Mouse (Mus musculus) neural tube, embryonic 12.5 days (tissue): ENCODE data around the gene Dclk1. TPM values are rescaled to one million over a fixed set of nuclear protein-coding genes. Genes with fewer than 3 reads are reported as not detected.

Experiments
- ATAC-seq: fragments of 200-750 bp; cut with Nextera tagmentation; 2 replicates; pipeline ENCODE4 v1.8.0; 2017; ENCODE audit warnings: low read depth, mild to moderate bottlenecking, moderate TSS enrichment, moderate library complexity; ENCODE audit not compliant: low FRiP score
- H3K27ac ChIP-seq: fragments of 300-500 bp; sonication (generic); 2 replicates; pipeline ENCODE4 v1.5.1; 2016
- H3K27me3 ChIP-seq: fragments of 300-500 bp; sonication (generic); replicated peaks from 2 replicates; pipeline ENCODE4 v1.6.1; 2016; ENCODE audit warnings: mild to moderate bottlenecking
- H3K36me3 ChIP-seq: fragments of 300-500 bp; sonication (generic); 2 replicates; pipeline ENCODE4 v1.6.1; 2016; ENCODE audit warnings: mild to moderate bottlenecking
- H3K4me1 ChIP-seq: fragments of 300-500 bp; sonication (generic); 2 replicates; pipeline ENCODE4 v1.6.1; 2016
- H3K4me2 ChIP-seq: fragments of 300-500 bp; sonication (generic); replicated peaks from 2 replicates; pipeline ENCODE4 v1.6.1; 2016; ENCODE audit warnings: mild to moderate bottlenecking
- H3K4me3 ChIP-seq: fragments of 300-500 bp; sonication (generic); 2 replicates; pipeline ENCODE4 v1.5.1; 2016
- H3K9ac ChIP-seq: fragments of 300-500 bp; sonication (generic); 2 replicates; pipeline ENCODE4 v1.6.1; 2016; ENCODE audit warnings: mild to moderate bottlenecking
- H3K9me3 ChIP-seq: fragments of 300-500 bp; sonication (generic); 2 replicates; pipeline ENCODE4 v1.6.1; 2016; ENCODE audit warnings: mild to moderate bottlenecking
- WGBS: fragments of 180-500 bp; shearing (Covaris S2); methylation state at CpG from one replicate; pipeline ENCODE4 v1.1.7; 2016; 5-methylcytosine and 5-hydroxymethylcytosine counted together
- polyA plus RNA-seq: library from polyadenylated mRNA; unstranded; fragments of >200 nt; fragmentation: Nextera tagmentation; extraction: Ambion mirVana; gene quantifications from 2 replicates; pipeline ENCODE4 v1.2.1, GENCODE M21; 2016

Dclk1 gene
- polyA plus RNA-seq, 1 experiment from 2014 or later, result 171 TPM

DNA sequence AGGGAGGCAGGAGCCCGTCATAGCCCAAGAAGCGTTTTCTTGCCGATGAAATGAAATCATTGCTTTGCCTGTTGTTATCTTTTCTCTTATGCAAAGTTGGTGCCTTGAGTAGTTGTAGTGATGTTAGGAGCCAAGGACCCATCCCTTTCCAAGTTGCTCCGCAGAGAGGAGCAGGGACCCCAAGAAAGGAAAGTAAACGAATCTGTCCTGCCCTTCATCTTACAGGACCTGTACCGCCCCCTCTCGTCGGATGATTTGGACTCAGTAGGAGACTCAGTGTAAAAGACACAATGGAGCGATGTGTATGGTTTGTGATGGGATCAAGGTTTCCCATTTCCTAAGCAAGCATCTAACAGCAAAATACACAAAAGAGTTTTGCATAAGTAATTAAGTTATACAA, 224.2 kb downstream of the Dclk1 start:
- H3K9ac ChIP-seq, result no peak overlapping the region
- no peak overlapping the region for H3K4me2 ChIP-seq
- WGBS, result 72% methylated on average over 9 of the region's 9 CpGs
- H3K4me3 ChIP-seq, result no peak overlapping the region
- no peak for ATAC-seq
- H3K27me3 ChIP-seq, result no peaks in the 10 kb centered on the region
- no peaks in the 10 kb centered on the region for H3K36me3 ChIP-seq
- no peaks in the 10 kb centered on the region for H3K9me3 ChIP-seq
- no peak overlapping the region for H3K27ac ChIP-seq
- peaks cover 8% of the 10 kb centered on the region for H3K4me1 ChIP-seq

DNA sequence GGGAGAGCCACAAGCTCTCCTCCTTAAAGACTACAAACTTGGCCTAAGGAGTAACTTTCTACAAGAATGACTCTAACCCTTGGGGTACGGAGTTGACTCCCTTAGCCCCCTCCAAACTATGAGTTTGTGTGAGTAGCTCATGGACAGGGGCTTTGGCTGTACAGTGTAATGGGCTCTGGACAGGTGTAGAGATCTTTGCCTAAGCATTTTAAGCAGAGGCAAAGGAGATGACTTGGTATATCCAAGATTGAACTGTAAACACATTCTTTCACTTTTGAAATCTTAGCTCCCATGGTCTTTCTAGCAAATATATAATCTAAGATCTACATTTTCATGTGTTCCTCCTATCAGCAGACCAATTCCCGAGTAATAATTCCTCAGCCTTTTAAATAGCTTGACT, 229.9 kb downstream of the Dclk1 start, which contains the start of gene Gm21954:
Gene Gm21954 (minus strand): TSS at position 101 of the 400 bp plus-strand sequence.
- Histone ChIP-seq H3K27me3 (no peaks in the 10 kb centered on the region), H3K9ac (no peak within 1 kb of the TSS), H3K27ac (no peak within 1 kb of the TSS), H3K9me3 (no peaks in the 10 kb centered on the region), H3K4me3 (no peak within 1 kb of the TSS), H3K36me3 (no peaks in the 10 kb centered on the region), H3K4me2 (no peak within 1 kb of the TSS), H3K4me1 (no peaks in the 10 kb centered on the region)
- 93% methylated on average over 2 of the region's 2 CpGs for WGBS
- no peak for ATAC-seq

DNA sequence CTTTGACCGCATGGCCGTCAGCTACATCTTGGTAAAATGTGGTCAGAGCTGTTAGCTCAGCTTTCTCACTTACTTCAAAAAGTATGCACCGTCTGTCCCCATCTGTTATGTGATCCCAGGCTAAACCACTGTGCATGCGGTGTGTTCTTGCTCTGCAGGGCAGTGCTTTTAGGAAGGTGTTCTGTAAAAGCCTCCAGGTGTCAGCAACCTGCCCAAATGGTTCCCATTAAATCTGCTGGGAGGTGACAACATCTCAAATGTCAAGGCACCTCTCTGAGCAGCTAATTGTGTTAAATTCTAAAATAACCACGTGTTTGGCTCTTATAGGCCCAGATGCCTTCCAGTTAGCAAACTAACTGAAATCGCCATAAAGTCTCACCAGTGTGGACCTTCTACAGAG, 231.0 kb downstream of the Dclk1 start:
- Histone ChIP-seq H3K36me3 (no peaks in the 10 kb centered on the region), H3K4me1 (no peaks in the 10 kb centered on the region), H3K27me3 (no peaks in the 10 kb centered on the region), H3K27ac (no peak overlapping the region), H3K4me3 (no peak overlapping the region), H3K9me3 (no peaks in the 10 kb centered on the region), H3K4me2 (no peak overlapping the region), H3K9ac (no peak overlapping the region)
- ATAC-seq, result no peak
- WGBS, result 73% methylated on average over 6 of the region's 6 CpGs

DNA sequence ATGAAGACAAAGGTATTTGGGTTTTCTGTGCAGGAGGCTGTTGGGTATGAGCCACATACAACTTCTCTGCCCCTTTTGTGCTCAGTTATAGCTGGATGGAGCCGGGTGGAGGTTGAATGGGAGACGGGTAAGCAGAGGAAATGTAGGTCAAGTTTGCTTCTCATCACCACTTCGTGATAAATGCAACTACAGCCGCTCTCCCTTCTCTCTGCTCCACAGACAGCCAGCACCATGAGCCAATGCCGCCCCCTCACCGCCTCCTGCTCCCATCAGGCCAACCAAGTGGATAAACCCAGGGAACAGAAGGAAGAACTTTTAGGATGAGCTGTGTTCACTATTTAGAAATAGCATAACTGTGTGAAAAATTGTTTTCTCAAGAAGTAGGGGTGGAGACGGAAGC, 234.5 kb downstream of the Dclk1 start:
- Histone ChIP-seq H3K27ac (no peak overlapping the region), H3K27me3 (no peaks in the 10 kb centered on the region), H3K36me3 (no peaks in the 10 kb centered on the region), H3K4me1 (no peaks in the 10 kb centered on the region), H3K9ac (no peak overlapping the region), H3K9me3 (no peaks in the 10 kb centered on the region), H3K4me2 (no peak overlapping the region), H3K4me3 (no peak overlapping the region)
- WGBS, result 89% methylated on average over 7 of the region's 7 CpGs
- no peak for ATAC-seq

DNA sequence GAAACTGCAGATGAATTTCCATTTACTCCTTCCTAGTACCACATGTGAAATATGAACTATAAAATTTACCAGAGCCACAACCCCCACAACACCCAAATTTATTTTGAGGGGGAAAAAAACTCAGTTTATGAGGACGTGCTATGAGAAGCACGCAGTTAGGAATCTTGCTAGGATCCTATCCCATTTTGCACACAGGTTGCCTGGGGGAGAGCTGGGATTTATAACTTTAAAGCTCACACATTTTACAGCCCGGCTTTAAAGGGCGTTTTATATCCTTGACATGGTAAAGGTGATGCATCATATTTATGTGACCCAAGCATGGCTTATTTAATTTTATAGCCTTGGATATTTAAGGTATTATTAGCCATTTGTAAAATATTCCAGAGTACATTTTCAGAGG, 237.1 kb downstream of the Dclk1 start:
- 73% methylated on average over 4 of the region's 4 CpGs for WGBS

DNA sequence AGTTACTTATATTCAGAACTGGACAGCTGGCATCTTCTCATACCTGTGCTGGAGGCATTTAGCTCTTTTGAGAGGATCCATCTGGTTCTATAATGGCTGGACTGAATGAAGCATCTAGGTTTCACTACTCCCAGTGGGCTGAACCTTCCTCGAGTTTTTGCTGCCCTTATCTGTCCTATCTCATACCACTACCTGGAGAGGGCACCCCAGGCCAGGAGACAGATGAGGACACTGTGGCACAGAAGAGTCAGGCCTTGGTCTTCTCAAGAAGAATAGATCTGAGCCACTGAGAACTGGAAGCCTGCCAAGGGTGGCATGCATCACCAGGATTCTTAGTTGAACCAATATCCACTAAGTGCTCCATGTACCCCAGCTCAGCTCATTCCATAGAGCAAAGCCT, 239.0 kb downstream of the Dclk1 start:
- no peak for ATAC-seq
- H3K4me3 ChIP-seq, result no peak overlapping the region
- H3K4me1 ChIP-seq, result no peaks in the 10 kb centered on the region
- H3K4me2 ChIP-seq, result no peak overlapping the region
- WGBS, result 84% methylated on average over 1 of the region's 1 CpGs
- no peaks in the 10 kb centered on the region for H3K27me3 ChIP-seq
- 0 out of 2 replicates have a peak, but pooled peaks cover 2% of the 10 kb centered on the region for H3K36me3 ChIP-seq
- H3K27ac ChIP-seq, result no peak overlapping the region
- H3K9ac ChIP-seq, result no peak overlapping the region
- H3K9me3 ChIP-seq, result no peaks in the 10 kb centered on the region

More for the DNA sequence above, 237.1 kb downstream of the Dclk1 start:
- Histone ChIP-seq H3K9me3 (no peaks in the 10 kb centered on the region), H3K27ac (no peak overlapping the region), H3K4me3 (no peak overlapping the region), H3K4me2 (no peak overlapping the region), H3K4me1 (no peaks in the 10 kb centered on the region), H3K9ac (no peak overlapping the region), H3K36me3 (no peaks in the 10 kb centered on the region), H3K27me3 (no peaks in the 10 kb centered on the region)
- ATAC-seq, result no peak

DNA sequence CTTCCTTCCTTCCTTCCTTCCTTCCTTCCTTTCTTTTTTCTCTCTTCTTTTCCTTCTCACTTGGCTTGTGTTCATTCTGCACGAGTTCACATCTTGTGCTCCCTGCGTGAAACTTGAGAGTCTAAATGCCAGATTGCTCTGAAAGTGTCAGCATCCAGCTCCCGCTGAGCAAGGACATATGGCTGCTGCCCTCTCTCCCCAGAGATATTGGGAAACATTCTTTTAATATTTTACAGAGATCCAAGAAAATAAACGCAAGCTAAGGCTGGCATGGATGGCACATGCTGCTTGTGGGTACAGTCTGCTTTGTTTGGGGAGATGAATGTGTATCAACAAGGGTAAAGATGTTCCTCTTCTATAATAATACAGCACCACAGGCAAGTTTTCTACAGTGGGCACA, 241.2 kb downstream of the Dclk1 start:
- Histone ChIP-seq H3K4me3 (no peak overlapping the region), H3K27ac (no peak overlapping the region), H3K36me3 (0 out of 2 replicates have a peak, but pooled peaks cover 6% of the 10 kb centered on the region), H3K27me3 (no peaks in the 10 kb centered on the region), H3K9me3 (no peaks in the 10 kb centered on the region), H3K4me1 (no peaks in the 10 kb centered on the region), H3K4me2 (no peak overlapping the region), H3K9ac (no peak overlapping the region)
- 58% methylated on average over 4 of the region's 4 CpGs for WGBS
- no peak for ATAC-seq

DNA sequence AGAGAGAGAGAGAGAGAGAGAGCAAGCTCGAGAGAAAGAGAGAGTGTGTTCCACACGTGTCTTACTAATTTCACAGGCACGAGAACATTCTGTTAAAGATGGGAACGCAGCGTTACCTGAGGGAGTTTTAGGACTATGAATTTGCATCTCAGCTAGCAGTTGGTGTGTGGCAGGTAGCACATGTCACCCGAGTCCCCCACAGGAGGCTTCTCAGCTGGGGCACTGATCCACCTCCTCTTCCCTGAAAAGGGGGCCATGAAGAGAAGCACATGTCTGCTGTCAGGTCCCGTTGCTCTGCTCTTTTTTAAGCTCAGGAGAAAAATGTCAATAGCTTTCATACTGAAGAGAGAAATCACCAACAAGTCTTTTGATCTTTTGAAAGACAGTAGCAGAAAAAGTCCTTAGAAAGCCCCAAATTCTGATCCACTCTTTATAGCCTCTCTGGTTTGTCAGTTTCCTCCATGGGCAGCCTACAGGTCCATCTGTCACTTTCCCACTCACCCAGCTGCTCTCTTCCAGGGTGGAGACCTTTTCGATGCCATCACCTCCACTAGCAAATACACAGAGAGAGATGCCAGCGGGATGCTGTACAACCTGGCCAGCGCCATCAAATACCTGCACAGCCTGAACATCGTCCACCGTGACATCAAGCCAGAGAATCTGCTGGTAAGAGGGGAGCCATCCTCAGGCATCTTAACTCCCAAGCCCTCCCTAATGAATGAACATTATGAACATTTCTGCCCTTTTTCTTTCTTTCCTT, 247.2 kb downstream of the Dclk1 start:
- Histone ChIP-seq H3K27me3 (no peaks in the 10 kb centered on the region), H3K4me2 (no peak overlapping the region), H3K4me3 (no peak overlapping the region), H3K27ac (no peak overlapping the region), H3K9me3 (no peaks in the 10 kb centered on the region), H3K4me1 (no peaks in the 10 kb centered on the region), H3K9ac (no peak overlapping the region), H3K36me3 (peaks cover 30% of the 10 kb centered on the region; the same call in 1 of the 2 replicates)
- 83% methylated on average over 12 of the region's 12 CpGs for WGBS
- no peak for ATAC-seq

DNA sequence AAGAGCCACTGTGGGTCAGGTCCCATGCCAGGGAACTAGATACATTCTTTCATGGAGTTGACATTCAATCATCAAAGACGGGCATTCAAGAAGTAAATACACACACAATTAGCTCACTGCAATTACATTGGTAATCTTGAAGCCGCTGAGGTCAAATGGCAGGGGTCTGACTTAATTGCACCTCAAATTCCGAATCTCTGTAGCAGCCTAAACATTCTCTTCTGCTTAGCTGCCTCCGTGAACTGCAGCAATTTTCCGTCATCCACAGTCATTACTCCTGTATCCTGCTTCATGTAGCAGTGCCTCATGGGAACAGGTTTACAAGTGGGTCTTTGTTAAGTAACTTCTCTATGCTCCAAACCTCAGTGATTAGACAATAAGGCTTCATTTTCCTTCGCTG, 249.9 kb downstream of the Dclk1 start:
- Histone ChIP-seq H3K9ac (no peak overlapping the region), H3K4me3 (no peak overlapping the region), H3K4me1 (no peaks in the 10 kb centered on the region), H3K27me3 (no peaks in the 10 kb centered on the region), H3K9me3 (no peaks in the 10 kb centered on the region), H3K4me2 (no peak overlapping the region), H3K36me3 (peaks cover 24% of the 10 kb centered on the region; the same call in 1 of the 2 replicates), H3K27ac (no peak overlapping the region)
- no peak for ATAC-seq
- WGBS, result 24% methylated on average over 6 of the region's 6 CpGs

DNA sequence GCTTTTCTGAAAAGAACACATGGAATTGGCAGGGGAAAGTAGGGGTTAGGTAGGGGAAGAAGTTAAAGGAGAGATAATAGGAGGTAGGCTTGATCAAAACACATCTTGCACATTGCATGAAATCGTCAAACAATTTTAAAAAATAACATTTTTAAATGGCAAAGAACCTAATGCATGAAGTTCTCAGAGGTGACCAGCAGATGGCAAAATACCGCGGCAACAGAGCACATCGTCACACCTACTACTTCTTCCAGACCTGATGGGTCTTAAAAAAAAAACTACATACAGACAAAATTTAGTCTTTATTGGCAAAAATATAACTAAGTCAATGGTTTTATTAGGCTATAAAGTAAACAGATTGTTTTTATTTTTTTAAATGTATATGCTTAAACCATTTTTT, 252.2 kb downstream of the Dclk1 start:
- no peak for ATAC-seq
- H3K9me3 ChIP-seq, result no peaks in the 10 kb centered on the region
- peaks cover 18% of the 10 kb centered on the region; the same call in 1 of the 2 replicates for H3K36me3 ChIP-seq

DNA sequence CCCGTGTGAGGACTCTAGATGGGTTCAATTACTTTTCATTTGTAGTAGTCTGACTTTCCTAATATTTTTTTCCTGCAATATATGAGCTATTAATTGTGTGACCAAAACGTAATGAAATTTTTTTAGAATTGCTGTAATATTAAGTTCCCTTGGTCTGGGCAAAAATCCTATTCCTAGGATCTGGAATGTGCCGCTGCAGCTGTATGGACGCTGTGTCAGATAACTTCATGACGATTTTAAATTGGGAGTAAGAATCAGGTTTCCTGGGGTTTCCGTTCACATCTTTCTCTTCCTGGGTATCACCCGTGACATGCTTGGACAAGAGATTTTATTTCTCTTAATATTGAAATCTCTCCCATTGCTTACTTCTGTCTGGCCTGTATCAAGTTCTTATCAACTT, 253.1 kb downstream of the Dclk1 start:
- no peak overlapping the region for H3K4me2 ChIP-seq
- no peak overlapping the region for H3K27ac ChIP-seq
- H3K4me1 ChIP-seq, result no peaks in the 10 kb centered on the region
- no peaks in the 10 kb centered on the region for H3K27me3 ChIP-seq
- H3K36me3 ChIP-seq, result peaks cover 16% of the 10 kb centered on the region; the same call in 1 of the 2 replicates
- no peak overlapping the region for H3K9ac ChIP-seq
- no peaks in the 10 kb centered on the region for H3K9me3 ChIP-seq
- no peak overlapping the region for H3K4me3 ChIP-seq
- no peak for ATAC-seq
- 80% methylated on average over 7 of the region's 7 CpGs for WGBS

More for the DNA sequence above, 252.2 kb downstream of the Dclk1 start:
- 44% methylated on average over 4 of the region's 4 CpGs for WGBS
- H3K9ac ChIP-seq, result no peak overlapping the region
- H3K4me2 ChIP-seq, result no peak overlapping the region
- H3K4me3 ChIP-seq, result no peak overlapping the region
- no peaks in the 10 kb centered on the region for H3K4me1 ChIP-seq
- no peaks in the 10 kb centered on the region for H3K27me3 ChIP-seq
- H3K27ac ChIP-seq, result no peak overlapping the region

DNA sequence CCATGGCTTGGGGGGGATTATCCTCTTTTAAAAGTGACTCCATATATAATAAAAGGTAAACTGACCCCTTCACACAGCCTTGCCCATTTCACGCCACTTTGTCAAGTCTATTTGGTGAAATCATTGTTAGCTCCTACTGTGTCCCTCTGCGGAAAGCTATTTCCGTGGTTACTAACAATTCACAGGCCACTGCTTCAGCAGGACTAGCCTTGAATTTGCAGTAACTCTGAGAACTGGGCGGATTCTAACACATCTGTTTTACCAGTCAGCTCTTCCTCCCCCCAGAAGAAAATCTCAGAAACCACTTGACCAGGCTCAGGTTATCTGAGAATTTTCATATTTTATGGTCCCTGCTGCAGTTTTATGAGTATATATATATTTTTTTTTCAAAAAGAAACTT, 253.7 kb downstream of the Dclk1 start:
- H3K4me1 ChIP-seq, result no peaks in the 10 kb centered on the region
- 16% methylated on average over 4 of the region's 4 CpGs for WGBS
- H3K4me3 ChIP-seq, result no peak overlapping the region
- H3K27me3 ChIP-seq, result no peaks in the 10 kb centered on the region
- H3K36me3 ChIP-seq, result peaks cover 15% of the 10 kb centered on the region; the same call in 1 of the 2 replicates
- no peak overlapping the region for H3K9ac ChIP-seq
- no peak overlapping the region for H3K27ac ChIP-seq
- H3K4me2 ChIP-seq, result no peak overlapping the region
- ATAC-seq, result no peak
- no peaks in the 10 kb centered on the region for H3K9me3 ChIP-seq

DNA sequence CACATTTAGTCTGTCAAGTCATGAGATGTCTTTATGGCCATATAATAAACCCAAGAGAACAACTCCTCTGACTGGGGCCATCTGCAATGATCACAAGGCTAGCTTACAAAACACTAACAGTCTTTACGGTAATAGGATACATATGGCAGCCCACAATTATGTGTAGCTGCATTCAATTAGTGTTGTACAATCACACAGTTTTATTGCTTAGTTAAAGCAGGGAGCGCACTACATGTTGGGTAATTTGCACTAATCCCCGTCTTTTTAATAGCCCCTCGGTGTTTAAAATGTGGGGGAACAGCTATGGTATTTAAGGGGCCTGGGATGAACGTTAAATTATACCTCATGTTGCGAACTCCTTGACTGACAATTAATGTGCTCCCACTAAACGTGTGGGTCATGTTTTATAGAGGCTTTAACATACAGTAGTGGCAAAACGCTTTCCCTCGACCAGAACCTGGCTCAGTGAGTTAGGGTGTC, 254.3 kb downstream of the Dclk1 start:
- H3K9me3 ChIP-seq, result no peaks in the 10 kb centered on the region
- 0 out of 2 replicates have a peak, but pooled peaks have one; percentile 41 for ATAC-seq
- WGBS, result 31% methylated on average over 9 of the region's 9 CpGs
- no peak overlapping the region for H3K4me3 ChIP-seq
- H3K9ac ChIP-seq, result no peak overlapping the region
- no peak overlapping the region for H3K4me2 ChIP-seq
- H3K27ac ChIP-seq, result no peak overlapping the region
- H3K36me3 ChIP-seq, result peaks cover 12% of the 10 kb centered on the region; the same call in 1 of the 2 replicates
- no peaks in the 10 kb centered on the region for H3K27me3 ChIP-seq
- H3K4me1 ChIP-seq, result no peaks in the 10 kb centered on the region
